Mouse (Mus musculus): ENCODE data around the gene Ogn.
"Not testable (repeated sequence)": the region's sequence is repeated elsewhere in the genome, so short reads cannot be mapped to it uniquely, and the experiment has no call there.

The Ogn gene

GRCm38 (mm10) chr13:49607714-49608113 lies at the start of gene Ogn:
TSS of gene Ogn (plus strand) at chr13:49608046.
- DNase-seq (ENCODE audit: low read depth, low spot score) = peak; percentile 81

DNA sequence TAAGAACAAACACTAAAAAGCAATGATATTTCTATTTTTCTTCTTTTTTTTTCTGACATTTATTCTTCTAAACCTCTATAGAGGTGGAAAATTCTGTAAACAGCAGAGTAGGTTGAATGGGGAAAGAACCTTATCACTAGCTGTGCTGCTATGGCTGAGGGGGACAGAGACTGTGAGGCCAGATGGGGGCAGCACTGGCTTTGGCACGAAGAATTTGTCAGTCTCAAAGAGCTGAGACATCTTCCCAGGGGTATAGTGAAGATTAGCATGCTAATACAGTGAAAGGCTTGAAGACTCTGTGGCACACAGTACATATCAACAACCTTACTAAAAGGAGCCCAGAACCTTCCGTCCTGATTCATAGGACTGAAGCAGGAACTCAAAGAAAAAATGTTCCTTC lies 48.7 kb upstream of the Ogn start:
- DNase-seq (ENCODE audit: low read depth, low spot score) = peak; percentile 25

DNA sequence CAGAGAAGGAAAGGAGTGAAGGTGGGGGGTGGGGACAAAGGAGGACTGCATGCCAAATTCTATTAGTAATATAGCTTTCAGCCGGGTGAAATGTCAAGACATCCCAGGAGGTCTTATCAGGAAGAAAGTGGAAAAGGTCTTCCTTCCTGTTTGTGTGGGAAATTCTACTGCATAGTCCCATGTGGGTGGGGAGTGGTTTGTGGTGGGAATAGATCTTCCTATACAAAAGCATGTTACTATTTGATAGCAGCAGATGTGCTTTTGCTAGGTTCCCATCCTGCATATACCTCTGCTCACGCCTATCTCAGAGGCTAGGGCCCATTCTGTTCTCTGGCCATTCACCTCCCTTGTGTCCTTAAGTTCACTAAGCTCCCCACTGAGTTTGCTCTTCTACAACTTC lies 47.0 kb upstream of the Ogn start:
- DNase-seq (ENCODE audit: low read depth, low spot score) = no peak

GRCm38 (mm10) chr13:49564347-49564746 lies 43.5 kb upstream of the Ogn start:
- DNase-seq (ENCODE audit: low read depth, low spot score) = no peak

GRCm38 (mm10) chr13:49570371-49570770 lies 37.5 kb upstream of the Ogn start:
- no peak for DNase-seq (ENCODE audit: low read depth, low spot score)

- DNase-seq (ENCODE audit: low read depth, low spot score) = no peak
Observed at GRCm38 (mm10) chr13:49571418-49571817, 36.4 kb upstream of the Ogn start.

GRCm38 (mm10) chr13:49581541-49582530 lies 26.0 kb upstream of the Ogn start, which contains the start of gene Omd:
TSS of gene Omd (plus strand) at chr13:49582462.
- peak; percentile 45 for DNase-seq (ENCODE audit: low read depth, low spot score)

- no peak for DNase-seq (ENCODE audit: low read depth, low spot score)
Observed at GRCm38 (mm10) chr13:49583859-49584258, 24.0 kb upstream of the Ogn start.

DNA sequence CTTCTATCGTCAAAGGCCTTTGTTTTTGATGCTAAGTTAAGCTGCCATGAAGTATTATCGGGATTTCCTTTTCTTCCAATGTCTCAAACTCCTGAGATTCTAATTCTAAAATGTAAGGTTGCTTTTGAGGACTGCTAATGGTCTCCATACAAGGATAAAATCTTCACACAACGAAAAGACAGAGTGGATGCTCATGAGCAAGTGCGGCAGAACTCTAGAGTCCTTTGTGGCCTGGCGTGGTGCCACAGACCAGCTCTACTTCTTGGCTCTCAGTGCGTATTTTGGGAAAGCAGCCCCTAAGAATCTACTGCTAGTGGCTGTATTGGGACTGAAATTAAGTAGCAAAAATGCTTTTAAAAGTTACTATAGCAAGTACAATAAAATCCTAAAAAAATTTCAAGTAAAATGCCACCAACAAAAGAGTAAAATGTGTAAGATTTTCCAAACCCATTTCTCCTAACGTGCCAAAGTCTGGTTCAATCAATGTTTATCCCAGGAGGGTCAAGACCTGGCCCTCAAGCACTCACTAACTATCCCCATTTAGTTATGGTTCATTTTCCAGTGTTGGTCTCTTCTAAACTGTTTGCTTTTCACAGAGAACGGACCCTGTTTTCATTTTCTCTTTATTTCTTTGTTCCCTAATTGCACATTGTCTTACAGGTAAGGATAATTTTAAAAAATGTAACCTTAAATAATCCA lies 23.4 kb upstream of the Ogn start:
- peak; percentile 65 for DNase-seq (ENCODE audit: low read depth, low spot score)

DNA sequence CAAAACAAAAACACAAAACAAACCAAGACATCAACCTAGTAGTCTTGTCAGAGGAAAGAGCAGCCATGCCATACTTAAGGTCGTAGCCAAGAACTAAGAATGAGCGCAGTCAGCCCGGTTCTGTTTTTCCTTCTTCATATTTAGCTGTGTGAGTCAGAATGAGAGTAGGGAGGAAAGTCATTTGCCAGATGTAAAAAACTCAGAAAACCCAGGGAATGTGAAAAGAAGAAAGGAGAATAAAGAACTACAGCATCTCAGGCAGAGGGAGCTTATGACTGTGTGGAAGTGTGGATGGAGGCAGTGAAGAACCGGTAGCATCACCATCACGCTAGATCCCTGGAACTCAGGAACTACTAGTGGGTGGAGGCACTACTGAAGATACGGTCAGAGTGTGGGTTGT lies 21.8 kb upstream of the Ogn start:
- DNase-seq (ENCODE audit: low read depth, low spot score) = no peak

- DNase-seq (ENCODE audit: low read depth, low spot score) = not testable (repeated sequence)
Observed at GRCm38 (mm10) chr13:49602541-49602940, 5.3 kb upstream of the Ogn start.

DNA sequence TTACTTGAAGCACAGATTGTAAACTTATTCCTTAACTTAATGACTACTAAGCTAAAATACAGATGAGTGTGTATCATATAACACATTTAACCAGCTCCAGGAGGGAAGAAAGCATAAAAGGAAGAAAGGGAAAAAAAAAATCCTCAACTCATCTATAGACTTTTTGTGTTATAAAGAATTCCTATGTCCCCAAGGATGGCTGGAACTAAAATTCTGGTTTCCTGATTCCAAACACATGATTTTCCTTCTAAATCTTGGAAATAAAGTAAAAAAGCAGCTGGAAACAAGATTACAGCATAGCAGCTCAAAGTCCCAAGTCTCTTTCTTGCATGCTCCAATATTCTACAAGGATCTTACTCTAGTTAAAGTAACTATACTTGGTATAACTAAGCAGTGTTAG lies 4.2 kb upstream of the Ogn start:
- no peak for DNase-seq (ENCODE audit: low read depth, low spot score)

DNA sequence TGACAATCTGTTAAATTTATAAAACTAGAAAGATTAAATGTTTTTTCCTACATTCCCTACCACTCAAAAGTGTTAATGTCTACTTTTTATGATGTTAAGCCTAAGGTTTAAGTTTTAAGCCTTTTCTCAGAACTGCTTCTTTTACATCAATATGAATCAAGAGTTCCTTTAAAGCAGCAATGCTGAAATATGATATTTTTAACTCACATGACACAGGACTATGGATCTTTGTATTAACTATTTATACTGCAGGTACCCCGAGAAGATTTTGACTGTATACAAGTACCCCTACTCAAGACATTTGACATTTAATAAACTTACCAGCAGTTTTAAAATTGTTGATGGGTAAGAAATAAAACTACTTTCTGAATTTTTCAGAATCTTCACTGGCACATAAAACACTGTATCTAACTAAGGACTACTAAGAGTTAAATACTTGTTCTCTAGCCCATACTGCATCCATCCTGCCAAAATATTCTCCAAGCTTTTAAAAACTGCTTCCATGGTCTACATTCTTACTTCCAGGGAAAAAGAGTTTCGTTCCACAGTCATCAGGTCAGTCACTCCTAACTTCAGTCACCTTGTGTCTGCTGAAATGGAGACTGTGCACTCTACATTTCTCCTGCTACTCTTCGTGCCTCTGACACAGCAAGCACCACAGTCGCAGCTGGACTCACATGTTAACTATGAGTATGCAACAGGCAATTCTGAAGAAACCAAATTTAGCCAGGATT lies 910 bp downstream of the Ogn start:
- no peak for DNase-seq (ENCODE audit: low read depth, low spot score)

- DNase-seq (ENCODE audit: low read depth, low spot score) = no peak
Observed at GRCm38 (mm10) chr13:49617021-49617420, 9.2 kb downstream of the Ogn start.

DNA sequence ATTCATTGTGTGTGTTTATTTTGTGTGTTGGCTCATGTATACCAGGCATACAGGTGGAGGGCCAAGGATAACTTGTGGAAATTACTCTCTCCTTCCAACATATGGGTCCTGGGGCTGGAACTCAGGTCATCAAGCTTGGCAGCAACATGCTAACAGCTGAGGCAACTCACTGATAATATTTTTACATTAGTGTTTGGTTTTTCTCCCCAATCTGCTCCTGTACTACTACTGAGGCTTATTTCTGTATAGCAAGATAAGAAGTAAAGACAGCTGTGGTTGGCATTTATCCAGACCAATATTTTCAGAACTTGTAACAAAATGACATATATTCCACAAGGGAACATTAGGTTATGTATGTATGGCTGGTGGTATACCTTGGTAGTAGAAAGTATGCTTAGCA lies 10.5 kb downstream of the Ogn start:
- no peak for DNase-seq (ENCODE audit: low read depth, low spot score)

DNA sequence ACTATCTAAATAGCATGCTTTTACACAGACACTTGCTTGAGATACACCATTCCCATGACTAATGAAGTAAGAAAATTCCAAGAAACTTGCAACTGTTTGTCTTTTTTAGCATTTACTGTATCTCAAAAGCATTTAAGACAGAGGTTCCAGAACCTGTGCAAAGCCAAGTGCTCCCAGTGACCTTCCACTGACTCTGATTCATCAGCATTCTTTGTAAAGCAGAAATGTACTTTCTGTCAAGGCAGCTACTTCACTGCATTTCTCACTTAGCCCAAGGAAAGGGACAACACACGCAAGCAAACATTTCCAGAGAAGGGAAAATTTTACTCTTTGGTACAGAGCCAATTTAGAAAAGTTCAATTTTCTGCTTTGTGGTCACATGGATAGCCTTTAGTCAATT lies 15.4 kb downstream of the Ogn start:
- DNase-seq (ENCODE audit: low read depth, low spot score) = no peak

GRCm38 (mm10) chr13:49628167-49628566 lies 20.3 kb downstream of the Ogn start:
- no peak for DNase-seq (ENCODE audit: low read depth, low spot score)

DNA sequence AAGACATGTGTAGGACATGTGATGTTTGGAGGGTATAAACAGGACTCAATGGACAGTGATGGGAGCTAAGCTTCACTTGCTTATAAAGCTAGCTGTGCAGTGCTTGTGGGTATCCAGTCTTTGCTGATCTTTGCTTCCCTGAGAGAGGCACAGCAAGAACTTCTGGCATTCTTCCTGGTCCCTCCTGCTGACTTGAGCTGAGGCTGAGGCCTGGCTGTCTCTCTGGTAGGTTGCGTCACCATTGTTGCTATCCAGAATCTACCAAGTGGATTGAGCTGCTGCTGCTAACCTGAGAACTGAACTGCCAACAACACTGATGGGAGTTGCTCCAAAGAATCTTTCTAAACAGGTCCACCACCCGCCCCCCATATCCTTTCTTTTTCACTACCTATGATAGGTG lies 21.2 kb downstream of the Ogn start:
- DNase-seq (ENCODE audit: low read depth, low spot score) = peak; percentile 45

GRCm38 (mm10) chr13:49639965-49640364 lies 32.1 kb downstream of the Ogn start:
- DNase-seq (ENCODE audit: low read depth, low spot score) = no peak

- DNase-seq (ENCODE audit: low read depth, low spot score) = no peak
Observed at GRCm38 (mm10) chr13:49642650-49643049, 34.8 kb downstream of the Ogn start.

- peak; percentile 26 for DNase-seq (ENCODE audit: low read depth, low spot score)
Observed at GRCm38 (mm10) chr13:49643669-49644362, 36.0 kb downstream of the Ogn start.

Data from skeletal muscle tissue, adult 2 months (tissue).